Mouse (Mus musculus) kidney, embryonic 14.5 days (tissue): Measurements from ENCODE around the gene Cdkn2d. TPM values are rescaled to one million over a fixed set of nuclear protein-coding genes. Genes with fewer than 3 reads are reported as not detected.
"Not testable (repeated sequence)": the region's sequence is repeated elsewhere in the genome, so short reads cannot be mapped to it uniquely, and the experiment has no call there.

Experiments
- ATAC-seq: fragments of 200-750 bp; cut with Nextera tagmentation; 2 replicates; pipeline ENCODE4 v1.8.0; 2017; ENCODE audit warnings: moderate number of reproducible peaks, mild to moderate bottlenecking, moderate TSS enrichment, moderate library complexity; ENCODE audit not compliant: low FRiP score, low TSS enrichment
- H3K27ac ChIP-seq: fragments of 300-500 bp; sonication (generic); 2 replicates; pipeline ENCODE4 v1.5.1; 2014; ENCODE audit warnings: low read depth, mild to moderate bottlenecking, low read length, moderate library complexity, mixed read lengths
- H3K27me3 ChIP-seq: fragments of 300-500 bp; sonication (generic); 2 replicates; pipeline ENCODE4 v1.6.1; 2014; ENCODE audit warnings: mild to moderate bottlenecking, low read length; ENCODE audit not compliant: control insufficient read depth, insufficient read depth
- H3K36me3 ChIP-seq: fragments of 300-500 bp; sonication (generic); 2 replicates; pipeline ENCODE4 v1.6.1; 2014; ENCODE audit warnings: low read length, mixed read lengths; ENCODE audit not compliant: control insufficient read depth, insufficient read depth
- H3K4me1 ChIP-seq: fragments of 300-500 bp; sonication (generic); 2 replicates; pipeline ENCODE4 v1.6.1; 2014; ENCODE audit warnings: low read length, mixed read lengths; ENCODE audit not compliant: control insufficient read depth, insufficient read depth
- H3K4me2 ChIP-seq: fragments of 300-500 bp; sonication (generic); replicated peaks from 2 replicates; pipeline ENCODE4 v1.6.1; 2014; ENCODE audit warnings: low read depth, mild to moderate bottlenecking, low read length
- H3K4me3 ChIP-seq: fragments of 300-500 bp; sonication (generic); 2 replicates; pipeline ENCODE4 v1.5.1; 2014; ENCODE audit warnings: mild to moderate bottlenecking, low read length
- H3K9ac ChIP-seq: fragments of 300-500 bp; sonication (generic); 2 replicates; pipeline ENCODE4 v1.6.1; 2014; ENCODE audit warnings: low read depth, mild to moderate bottlenecking, low read length, moderate library complexity
- H3K9me3 ChIP-seq: fragments of 300-500 bp; sonication (generic); 2 replicates; pipeline ENCODE4 v1.6.1; 2016; ENCODE audit warnings: low read length; ENCODE audit not compliant: control insufficient read depth
- WGBS: fragments of 180-500 bp; shearing (Covaris S2); extraction: QIAGEN DNeasy Blood & Tissue Kit; methylation state at CpG from one replicate; pipeline ENCODE4 v1.1.7; 2014; 5-methylcytosine and 5-hydroxymethylcytosine counted together
- polyA plus RNA-seq: library from polyadenylated mRNA; unstranded; fragments of >200 nt; fragmentation: Nextera tagmentation; extraction: Ambion mirVana; gene quantifications from 2 replicates; pipeline ENCODE4 v1.2.1, GENCODE M21; 2014

The Cdkn2d gene
- polyA plus RNA-seq, 1 experiment from 2014 or later = 45.3 TPM

DNA sequence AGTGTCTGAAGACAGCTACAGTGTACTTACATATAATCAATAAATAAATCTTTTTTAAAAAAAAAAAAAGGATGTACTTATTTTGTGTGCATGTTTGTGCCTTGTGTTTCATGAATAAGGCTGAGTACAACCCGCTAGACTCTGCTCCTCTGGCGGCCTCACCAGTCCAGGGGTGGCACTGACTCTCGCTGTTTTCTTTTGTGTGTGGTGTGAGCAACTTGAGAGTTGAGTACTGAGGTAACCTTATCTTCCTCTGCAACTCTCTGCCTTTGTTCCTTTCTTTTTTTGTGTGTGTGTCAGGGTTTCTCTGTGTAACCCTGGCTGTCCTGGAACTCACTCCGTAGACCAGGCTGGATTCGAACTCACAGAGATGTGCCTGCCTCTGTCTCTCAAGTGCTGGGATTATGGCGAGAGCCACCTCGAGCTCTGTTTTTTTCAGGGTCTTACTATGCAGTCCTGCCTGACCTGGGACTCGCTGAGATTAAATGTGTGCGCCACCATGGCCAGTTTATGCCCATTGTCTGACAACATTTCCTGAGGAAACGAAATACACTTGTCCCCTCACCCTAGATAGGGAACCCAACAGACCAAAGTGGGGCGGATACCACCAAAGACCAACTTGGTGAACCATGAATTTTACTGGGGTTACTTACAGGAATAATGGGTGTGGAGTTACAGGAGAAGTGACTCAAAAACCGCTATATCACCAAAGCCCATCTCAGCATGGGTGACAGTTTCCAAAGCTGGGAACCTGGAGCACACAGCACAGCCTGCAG lies 40.3 kb upstream of the Cdkn2d start:
- Histone ChIP-seq H3K27ac (no peak overlapping the region), H3K4me3 (no peak overlapping the region), H3K9ac (no peak overlapping the region), H3K4me2 (no peak overlapping the region), H3K4me1 (peaks cover 11% of the 10 kb centered on the region), H3K9me3 (no peaks in the 10 kb centered on the region), H3K36me3 (no peaks in the 10 kb centered on the region), H3K27me3 (no peaks in the 10 kb centered on the region)
- no peak for ATAC-seq
- WGBS = 78% methylated on average over 12 of the region's 12 CpGs

GRCm38 (mm10) chr9:21329699-21330289 lies 38.6 kb upstream of the Cdkn2d start:
- Histone ChIP-seq H3K4me1 (peaks cover 11% of the 10 kb centered on the region), H3K4me3 (no peak overlapping the region), H3K4me2 (no peak overlapping the region), H3K36me3 (no peaks in the 10 kb centered on the region), H3K27me3 (no peaks in the 10 kb centered on the region), H3K9me3 (no peaks in the 10 kb centered on the region), H3K27ac (no peak overlapping the region), H3K9ac (no peak overlapping the region)
- ATAC-seq = no peak
- WGBS = 90% methylated on average over 10 of the region's 10 CpGs

- Histone ChIP-seq H3K9ac (no peak overlapping the region), H3K4me1 (peaks cover 11% of the 10 kb centered on the region), H3K4me3 (no peak overlapping the region), H3K27ac (no peak overlapping the region), H3K9me3 (no peaks in the 10 kb centered on the region), H3K36me3 (no peaks in the 10 kb centered on the region), H3K27me3 (no peaks in the 10 kb centered on the region), H3K4me2 (no peak overlapping the region)
- ATAC-seq = no peak
- WGBS = 78% methylated on average over 3 of the region's 5 CpGs
These were observed 37.8 kb upstream of the Cdkn2d start for GRCm38 (mm10) chr9:21329041-21329440.

GRCm38 (mm10) chr9:21328041-21328440 lies 36.8 kb upstream of the Cdkn2d start:
- Histone ChIP-seq H3K4me2 (no peak overlapping the region), H3K9me3 (no peaks in the 10 kb centered on the region), H3K9ac (no peak overlapping the region), H3K4me3 (no peak overlapping the region), H3K36me3 (no peaks in the 10 kb centered on the region), H3K27ac (no peak overlapping the region), H3K4me1 (peaks cover 8% of the 10 kb centered on the region), H3K27me3 (no peaks in the 10 kb centered on the region)
- ATAC-seq = no peak
- 77% methylated on average over 3 of the region's 3 CpGs for WGBS

DNA sequence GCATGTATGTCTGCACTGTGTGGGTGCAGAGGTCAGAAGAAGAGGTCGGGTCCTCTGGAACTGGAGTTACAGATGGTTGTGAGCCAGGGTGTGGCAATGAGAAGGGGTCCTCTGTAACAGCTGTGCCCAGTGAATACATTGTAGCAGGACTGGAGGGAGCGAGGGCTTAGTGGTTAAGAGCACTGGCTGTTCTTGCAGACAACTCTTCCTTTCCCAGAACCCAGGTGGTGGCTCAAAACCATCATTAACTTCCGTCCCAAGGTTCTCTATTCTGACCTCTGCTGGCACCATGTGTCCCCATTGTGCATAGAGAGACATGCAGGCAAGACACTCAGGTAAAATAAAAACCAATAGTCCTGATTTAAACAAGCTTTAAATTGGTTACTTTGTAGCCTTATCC lies 36.4 kb upstream of the Cdkn2d start:
- ATAC-seq = no peak
- no peaks in the 10 kb centered on the region for H3K9me3 ChIP-seq
- no peaks in the 10 kb centered on the region for H3K36me3 ChIP-seq
- H3K4me2 ChIP-seq = no peak overlapping the region
- H3K9ac ChIP-seq = no peak overlapping the region
- whole genome bisulfite sequencing = 81% methylated on average over 3 of the region's 3 CpGs
- H3K27ac ChIP-seq = no peak overlapping the region
- no peaks in the 10 kb centered on the region for H3K27me3 ChIP-seq
- H3K4me1 ChIP-seq = peaks cover 3% of the 10 kb centered on the region
- no peak overlapping the region for H3K4me3 ChIP-seq

DNA sequence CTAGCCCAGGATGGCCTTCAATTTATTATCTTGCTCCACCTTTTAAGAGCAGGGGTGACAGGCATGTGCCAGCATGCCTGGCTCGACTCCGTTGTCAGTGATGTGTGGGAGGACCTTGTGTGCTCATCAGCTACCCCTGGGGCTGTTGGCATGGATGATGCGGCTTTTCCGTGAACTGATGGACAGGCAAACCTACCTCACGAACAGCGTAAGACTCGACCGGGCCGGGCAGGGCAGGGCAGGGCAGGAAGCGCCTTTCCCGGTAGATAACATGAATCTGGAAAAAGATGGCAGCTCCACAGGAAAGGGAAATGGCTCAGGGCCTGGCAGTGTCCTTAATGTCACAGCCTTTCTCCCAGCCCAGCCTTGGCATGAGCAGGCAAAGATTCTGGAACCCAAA lies 33.1 kb upstream of the Cdkn2d start:
- no peak overlapping the region for H3K4me2 ChIP-seq
- 88% methylated on average over 11 of the region's 11 CpGs for WGBS
- no peak overlapping the region for H3K4me3 ChIP-seq
- no peaks in the 10 kb centered on the region for H3K36me3 ChIP-seq
- H3K27ac ChIP-seq = no peak overlapping the region
- no peaks in the 10 kb centered on the region for H3K27me3 ChIP-seq
- no peak overlapping the region for H3K9ac ChIP-seq
- H3K9me3 ChIP-seq = no peaks in the 10 kb centered on the region
- H3K4me1 ChIP-seq = peaks cover 9% of the 10 kb centered on the region
- ATAC-seq = no peak

GRCm38 (mm10) chr9:21322917-21323297 lies 31.7 kb upstream of the Cdkn2d start:
- not testable (repeated sequence) for H3K9me3 ChIP-seq, H3K9ac ChIP-seq, H3K4me3 ChIP-seq, H3K4me1 ChIP-seq, H3K27ac ChIP-seq, H3K36me3 ChIP-seq, ATAC-seq, H3K4me2 ChIP-seq, H3K27me3 ChIP-seq
- WGBS = 90% methylated on average over 8 of the region's 8 CpGs

GRCm38 (mm10) chr9:21322211-21322916 lies 31.2 kb upstream of the Cdkn2d start:
- H3K4me1 ChIP-seq = peaks cover 9% of the 10 kb centered on the region
- H3K27me3 ChIP-seq = no peaks in the 10 kb centered on the region
- WGBS = 81% methylated on average over 19 of the region's 19 CpGs
- ATAC-seq = no peak
- no peak overlapping the region; the same call in 1 of the 2 replicates for H3K4me3 ChIP-seq
- no peak overlapping the region; the same call in 1 of the 2 replicates for H3K9ac ChIP-seq
- H3K36me3 ChIP-seq = no peaks in the 10 kb centered on the region
- no peaks in the 10 kb centered on the region for H3K9me3 ChIP-seq
- peak overlapping the region; percentile 67; the same call in 1 of the 2 replicates for H3K4me2 ChIP-seq
- 0 out of 2 replicates have a peak overlapping the region, but pooled peaks have one; percentile 18 for H3K27ac ChIP-seq

DNA sequence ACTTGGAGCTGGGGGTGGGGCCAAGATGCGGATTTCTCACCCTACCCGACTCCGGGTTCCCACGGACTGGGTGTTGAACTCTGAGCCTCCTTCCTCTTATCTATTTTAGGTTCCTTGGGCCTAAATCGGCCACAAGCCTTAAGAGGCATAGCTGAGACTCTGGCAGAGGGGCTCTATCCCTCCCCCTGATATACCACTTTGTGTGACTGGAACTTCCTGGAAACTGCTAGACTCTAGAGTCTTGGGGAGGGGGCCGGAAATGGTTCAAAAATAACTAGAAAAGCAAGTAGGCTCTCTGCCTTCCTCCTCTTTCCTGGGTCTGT lies 30.3 kb upstream of the Cdkn2d start:
- Histone ChIP-seq H3K27me3 (no peaks in the 10 kb centered on the region), H3K4me3 (peak overlapping the region; percentile 65), H3K9me3 (no peaks in the 10 kb centered on the region), H3K4me2 (peak overlapping the region; percentile 67), H3K9ac (peak overlapping the region; percentile 61), H3K36me3 (no peaks in the 10 kb centered on the region), H3K4me1 (peaks cover 9% of the 10 kb centered on the region), H3K27ac (peak overlapping the region; percentile 18; the same call in 1 of the 2 replicates)
- whole genome bisulfite sequencing = 15% methylated on average over 6 of the region's 6 CpGs
- ATAC-seq = no peak
